Mouse (Mus musculus): ENCODE data around the gene Ddx43. TPM values are rescaled to one million over a fixed set of nuclear protein-coding genes. Genes with fewer than 3 reads are reported as not detected.

Gene Ddx43
- polyA plus RNA-seq, 1 experiment: not detected

DNA sequence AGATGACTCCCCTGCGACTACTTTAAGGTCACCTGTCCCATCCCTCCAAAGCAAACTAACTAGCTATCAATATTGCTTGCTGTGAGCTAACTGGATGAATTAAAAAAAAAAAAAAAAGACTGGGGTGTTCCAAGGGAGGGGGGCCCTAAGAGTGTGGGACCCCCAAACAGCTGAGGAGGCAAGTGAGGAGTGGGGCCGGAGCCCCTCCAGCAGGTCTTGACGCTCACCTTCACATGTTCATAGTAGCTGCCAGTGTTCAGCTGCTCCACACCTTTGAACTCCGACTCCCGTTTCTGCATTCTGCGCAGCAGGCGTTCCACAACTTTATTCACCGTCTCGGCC, 46.6 kb downstream of the Ddx43 start:
- peak overlapping the region; percentile 73 for H3K4me3 ChIP-seq (ENCODE audit: low read depth, low read length)
- no peaks in the 10 kb centered on the region for H3K36me3 ChIP-seq (ENCODE audit: control insufficient read depth, insufficient read depth, low read length)
- no peaks in the 10 kb centered on the region for H3K27me3 ChIP-seq (ENCODE audit: control insufficient read depth, insufficient read depth, low read length)
- TF ChIP-seq CTCF (IDR thresholded peaks at IDR 0.05; ENCODE audit: extremely low read depth, insufficient read length, insufficient replicate concordance, low read depth, low read length) (no peak), POLR2A (IDR thresholded peaks at IDR 0.05; ENCODE audit: low read depth, low read length) (no peak)
- WGBS: 2% methylated on average over 9 of the region's 9 CpGs
- H3K27ac ChIP-seq (ENCODE audit: insufficient read depth, low read depth, low read length): no peak overlapping the region
- peaks cover 2% of the 10 kb centered on the region for H3K4me1 ChIP-seq (ENCODE audit: control insufficient read depth, insufficient read depth, insufficient read length, low read length)

- Histone ChIP-seq H3K27me3 (ENCODE audit: control insufficient read depth, insufficient read depth, low read length) (no peaks in the 10 kb centered on the region), H3K4me1 (ENCODE audit: control insufficient read depth, insufficient read depth, insufficient read length, low read length) (peaks cover 2% of the 10 kb centered on the region), H3K27ac (ENCODE audit: insufficient read depth, low read depth, low read length) (no peak within 1 kb of the TSS), H3K36me3 (ENCODE audit: control insufficient read depth, insufficient read depth, low read length) (no peaks in the 10 kb centered on the region), H3K4me3 (ENCODE audit: low read depth, low read length) (peak within 1 kb of the TSS; percentile 73)
- TF ChIP-seq CTCF (IDR thresholded peaks at IDR 0.05; ENCODE audit: extremely low read depth, insufficient read length, insufficient replicate concordance, low read depth, low read length) (no peak), POLR2A (IDR thresholded peaks at IDR 0.05; ENCODE audit: low read depth, low read length) (peak; percentile 25; the same call in 1 of the 2 replicates)
- WGBS: under 1% methylated on average over 81 of the region's 81 CpGs
These were observed 47.2 kb downstream of the Ddx43 start, which contains the start of gene Cgas for GRCm38 (mm10) chr9:78442579-78443392. Cgas (minus strand) TSS chr9:78443237.

DNA sequence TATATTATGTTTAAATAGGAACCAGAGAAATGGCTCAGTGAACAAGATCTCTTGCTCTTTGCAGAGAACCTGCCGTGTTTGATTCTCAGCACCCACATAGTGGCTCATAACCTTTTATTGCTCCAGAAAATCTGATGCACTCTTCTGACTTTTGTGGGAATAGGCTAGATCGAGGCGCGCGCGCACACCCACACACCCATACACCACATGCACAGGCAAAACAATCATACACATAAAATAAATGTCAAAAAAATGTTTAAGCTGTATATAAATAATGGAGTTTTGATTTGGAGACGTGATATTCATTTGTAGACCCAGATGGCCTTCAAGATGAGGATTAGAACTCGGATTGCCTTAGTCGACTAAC, 52.0 kb downstream of the Ddx43 start:
- peak overlapping the region; percentile 90 for H3K4me3 ChIP-seq (ENCODE audit: low read depth, low read length)
- H3K4me1 ChIP-seq (ENCODE audit: control insufficient read depth, insufficient read depth, insufficient read length, low read length): no peaks in the 10 kb centered on the region; the same call in 1 of the 2 replicates
- no peak overlapping the region for H3K27ac ChIP-seq (ENCODE audit: insufficient read depth, low read depth, low read length)
- TF ChIP-seq POLR2A (IDR thresholded peaks at IDR 0.05; ENCODE audit: low read depth, low read length): no peak
- TF ChIP-seq CTCF (IDR thresholded peaks at IDR 0.05; ENCODE audit: extremely low read depth, insufficient read length, insufficient replicate concordance, low read depth, low read length): no peak
- 27% methylated on average over 9 of the region's 9 CpGs for WGBS
- H3K27me3 ChIP-seq (ENCODE audit: control insufficient read depth, insufficient read depth, low read length): no peaks in the 10 kb centered on the region
- H3K36me3 ChIP-seq (ENCODE audit: control insufficient read depth, insufficient read depth, low read length): peaks cover 8% of the 10 kb centered on the region; the same call in 1 of the 2 replicates

GRCm38 (mm10) chr9:78447973-78448873, 52.6 kb downstream of the Ddx43 start, which contains the start of the genes Mto1 and Gm17324:
Mto1 (plus strand) TSS chr9:78448208.
Gm17324 (minus strand) TSS chr9:78448786.
- peaks cover 13% of the 10 kb centered on the region for H3K36me3 ChIP-seq (ENCODE audit: control insufficient read depth, insufficient read depth, low read length)
- peak within 1 kb of the TSS; percentile 90 for H3K4me3 ChIP-seq (ENCODE audit: low read depth, low read length)
- WGBS: under 1% methylated on average over 96 of the region's 96 CpGs
- no peaks in the 10 kb centered on the region; the same call in 1 of the 2 replicates for H3K4me1 ChIP-seq (ENCODE audit: control insufficient read depth, insufficient read depth, insufficient read length, low read length)
- H3K27ac ChIP-seq (ENCODE audit: insufficient read depth, low read depth, low read length): peak within 1 kb of the TSS; percentile 71
- no peaks in the 10 kb centered on the region for H3K27me3 ChIP-seq (ENCODE audit: control insufficient read depth, insufficient read depth, low read length)
- TF ChIP-seq POLR2A (IDR thresholded peaks at IDR 0.05; ENCODE audit: low read depth, low read length) (peak; percentile 60; the same call in 1 of the 2 replicates), CTCF (IDR thresholded peaks at IDR 0.05; ENCODE audit: extremely low read depth, insufficient read length, insufficient replicate concordance, low read depth, low read length) (no peak)

GRCm38 (mm10) chr9:78450404-78450803, 54.8 kb downstream of the Ddx43 start:
- Histone ChIP-seq H3K36me3 (ENCODE audit: control insufficient read depth, insufficient read depth, low read length) (peaks cover 24% of the 10 kb centered on the region), H3K27ac (ENCODE audit: insufficient read depth, low read depth, low read length) (no peak overlapping the region), H3K4me3 (ENCODE audit: low read depth, low read length) (no peak overlapping the region), H3K27me3 (ENCODE audit: control insufficient read depth, insufficient read depth, low read length) (no peaks in the 10 kb centered on the region), H3K4me1 (ENCODE audit: control insufficient read depth, insufficient read depth, insufficient read length, low read length) (no peaks in the 10 kb centered on the region)
- TF ChIP-seq CTCF (IDR thresholded peaks at IDR 0.05; ENCODE audit: extremely low read depth, insufficient read length, insufficient replicate concordance, low read depth, low read length): no peak
- no peak for TF ChIP-seq POLR2A (IDR thresholded peaks at IDR 0.05; ENCODE audit: low read depth, low read length)
- WGBS: 70% methylated on average over 5 of the region's 5 CpGs

DNA sequence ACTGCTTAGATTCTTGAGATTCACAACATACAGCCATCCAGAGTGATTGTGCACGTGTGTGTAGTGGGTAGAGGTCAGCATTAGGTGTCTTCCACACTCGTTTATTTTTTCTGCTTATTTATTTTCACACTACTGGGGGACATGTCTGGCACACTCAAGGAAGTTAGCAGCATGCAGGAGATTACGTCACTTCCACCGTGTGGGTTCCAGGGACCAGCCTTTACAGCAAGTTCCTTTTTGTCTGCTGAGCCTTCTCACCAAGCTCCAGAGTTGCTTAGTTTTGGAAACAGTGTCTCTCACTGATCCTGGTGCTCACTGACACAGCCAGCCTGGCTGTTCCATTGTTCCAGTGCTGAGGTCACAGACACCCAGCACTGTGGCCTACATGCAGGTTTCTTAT, 55.8 kb downstream of the Ddx43 start:
- TF ChIP-seq POLR2A (IDR thresholded peaks at IDR 0.05; ENCODE audit: low read depth, low read length): no peak
- no peak for TF ChIP-seq CTCF (IDR thresholded peaks at IDR 0.05; ENCODE audit: extremely low read depth, insufficient read length, insufficient replicate concordance, low read depth, low read length)
- no peak overlapping the region for H3K27ac ChIP-seq (ENCODE audit: insufficient read depth, low read depth, low read length)
- H3K27me3 ChIP-seq (ENCODE audit: control insufficient read depth, insufficient read depth, low read length): no peaks in the 10 kb centered on the region
- 73% methylated on average over 4 of the region's 4 CpGs for WGBS
- H3K36me3 ChIP-seq (ENCODE audit: control insufficient read depth, insufficient read depth, low read length): peaks cover 26% of the 10 kb centered on the region
- H3K4me1 ChIP-seq (ENCODE audit: control insufficient read depth, insufficient read depth, insufficient read length, low read length): no peaks in the 10 kb centered on the region
- no peak overlapping the region for H3K4me3 ChIP-seq (ENCODE audit: low read depth, low read length)
